Mouse (Mus musculus): Measurements from ENCODE around the gene Chaf1a. TPM values are rescaled to one million over a fixed set of nuclear protein-coding genes. Genes with fewer than 3 reads are reported as not detected.
A peak's percentile ranks its signal among the peaks of the same experiment; 100 is the strongest.

The Chaf1a gene
- polyA plus RNA-seq, 1 experiment from 2014 or later = 3.0 TPM

DNA sequence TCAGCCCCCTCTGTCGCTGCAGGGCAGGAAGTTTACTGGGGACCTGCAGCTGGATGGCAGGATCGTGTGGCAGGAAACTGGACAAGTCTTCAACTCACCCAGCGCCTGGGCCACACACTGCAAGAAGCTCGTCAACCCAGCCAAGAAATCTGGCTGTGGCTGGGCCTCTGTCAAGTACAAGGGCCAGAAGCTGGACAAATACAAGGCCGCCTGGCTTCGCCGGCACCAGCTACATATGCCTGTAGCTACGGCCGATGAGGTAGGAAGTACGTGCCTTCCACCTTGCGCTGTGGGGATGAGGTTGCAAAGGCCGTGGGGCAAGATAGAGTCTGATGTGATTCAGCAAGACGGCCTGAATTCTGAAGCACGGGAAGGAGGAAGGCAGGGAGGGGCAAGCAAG lies 30.0 kb upstream of the Chaf1a start:
- DNase-seq (ENCODE audit: low spot score) = no peak
- Histone ChIP-seq H3K36me3 (ENCODE audit: insufficient read depth, low read length) (0 out of 2 replicates have a peak, but pooled peaks cover 4% of the 10 kb centered on the region), H3K27me3 (replicated peaks; ENCODE audit: insufficient read depth, low read length) (no peaks in the 10 kb centered on the region), H3K9me3 (ENCODE audit: low read length) (no peaks in the 10 kb centered on the region), H3K9ac (replicated peaks; ENCODE audit: low read depth) (no peak overlapping the region), H3K4me3 (ENCODE audit: low read depth, low read length) (no peak overlapping the region), H3K27ac (ENCODE audit: low read length) (no peak overlapping the region), H3K4me2 (replicated peaks; ENCODE audit: low read depth, low read length) (peak overlapping the region; percentile 99; the same call in 1 of the 2 replicates), H3K4me1 (ENCODE audit: insufficient read depth, low read depth, low read length) (peaks cover 18% of the 10 kb centered on the region; the same call in 1 of the 2 replicates)
- TF ChIP-seq EP300 (IDR thresholded peaks at IDR 0.05) = no peak
- no peak for TF ChIP-seq CTCF (IDR thresholded peaks at IDR 0.05)
- 47% methylated on average over 14 of the region's 14 CpGs for WGBS
- no peak for ATAC-seq

DNA sequence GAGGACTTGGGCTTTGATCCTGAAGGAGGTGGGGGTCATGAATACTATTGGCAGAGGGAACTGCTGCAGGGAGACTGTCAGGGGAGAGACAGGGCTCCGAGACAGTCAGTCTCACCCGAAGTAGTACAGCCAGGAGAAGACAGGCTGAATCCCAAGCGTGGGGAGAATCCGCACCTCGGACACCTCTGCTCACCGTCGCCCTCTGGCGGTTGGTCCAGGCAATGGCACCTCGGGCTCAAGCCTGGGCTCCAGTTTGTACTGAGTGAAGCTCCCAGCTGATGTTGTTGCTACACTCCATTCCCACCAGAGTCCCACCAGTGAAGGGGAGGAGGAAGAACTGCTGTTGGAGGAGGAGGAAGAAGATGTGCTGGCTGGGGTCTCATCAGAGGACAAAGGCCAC lies 29.6 kb upstream of the Chaf1a start:
- no peak overlapping the region for H3K27ac ChIP-seq (ENCODE audit: low read length)
- no peak for ATAC-seq
- DNase-seq (ENCODE audit: low spot score) = peak; percentile 57

DNA sequence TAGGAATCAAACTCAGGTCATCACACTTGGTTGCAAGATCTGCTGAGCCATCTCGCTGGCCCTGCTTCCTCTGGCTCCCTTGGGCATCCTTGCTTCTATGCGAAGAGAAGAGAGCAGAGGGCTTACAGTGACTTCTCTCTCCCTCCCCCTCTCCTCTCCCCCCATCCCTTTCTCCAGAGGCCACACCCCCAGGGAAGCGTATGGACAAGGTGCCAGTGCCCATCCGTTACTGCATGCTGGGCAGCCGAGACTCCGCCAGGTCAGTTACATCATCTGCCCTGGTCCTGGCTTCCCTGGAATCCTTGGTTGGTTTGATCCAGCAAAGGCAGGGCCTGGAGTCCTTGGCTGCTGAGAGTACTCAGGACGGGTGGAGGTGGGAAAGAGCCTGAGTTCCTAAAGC lies 28.8 kb upstream of the Chaf1a start:
- H3K4me3 ChIP-seq (ENCODE audit: low read depth, low read length) = no peak overlapping the region
- peaks cover 14% of the 10 kb centered on the region for H3K36me3 ChIP-seq (ENCODE audit: insufficient read depth, low read length)
- no peaks in the 10 kb centered on the region for H3K9me3 ChIP-seq (ENCODE audit: low read length)
- DNase-seq (ENCODE audit: low spot score) = no peak
- no peak overlapping the region for H3K27ac ChIP-seq (ENCODE audit: low read length)
- ATAC-seq = no peak
- TF ChIP-seq CTCF (IDR thresholded peaks at IDR 0.05) = no peak
- TF ChIP-seq EP300 (IDR thresholded peaks at IDR 0.05) = no peak
- no peak overlapping the region for H3K9ac ChIP-seq (replicated peaks; ENCODE audit: low read depth)
- WGBS = 85% methylated on average over 7 of the region's 7 CpGs
- no peaks in the 10 kb centered on the region for H3K27me3 ChIP-seq (replicated peaks; ENCODE audit: insufficient read depth, low read length)
- no peak overlapping the region for H3K4me2 ChIP-seq (replicated peaks; ENCODE audit: low read depth, low read length)
- H3K4me1 ChIP-seq (ENCODE audit: insufficient read depth, low read depth, low read length) = peaks cover 14% of the 10 kb centered on the region; the same call in 1 of the 2 replicates

More for the DNA sequence above, 29.6 kb upstream of the Chaf1a start:
- WGBS = 12% methylated on average over 9 of the region's 9 CpGs
- Histone ChIP-seq H3K4me3 (ENCODE audit: low read depth, low read length) (no peak overlapping the region), H3K4me2 (replicated peaks; ENCODE audit: low read depth, low read length) (peak overlapping the region; percentile 99; the same call in 1 of the 2 replicates), H3K27me3 (replicated peaks; ENCODE audit: insufficient read depth, low read length) (no peaks in the 10 kb centered on the region), H3K9ac (replicated peaks; ENCODE audit: low read depth) (no peak overlapping the region), H3K36me3 (ENCODE audit: insufficient read depth, low read length) (peaks cover 8% of the 10 kb centered on the region), H3K9me3 (ENCODE audit: low read length) (no peaks in the 10 kb centered on the region), H3K4me1 (ENCODE audit: insufficient read depth, low read depth, low read length) (peaks cover 18% of the 10 kb centered on the region; the same call in 1 of the 2 replicates)
- TF ChIP-seq EP300 (IDR thresholded peaks at IDR 0.05) (no peak), CTCF (IDR thresholded peaks at IDR 0.05) (peak; percentile 97)

DNA sequence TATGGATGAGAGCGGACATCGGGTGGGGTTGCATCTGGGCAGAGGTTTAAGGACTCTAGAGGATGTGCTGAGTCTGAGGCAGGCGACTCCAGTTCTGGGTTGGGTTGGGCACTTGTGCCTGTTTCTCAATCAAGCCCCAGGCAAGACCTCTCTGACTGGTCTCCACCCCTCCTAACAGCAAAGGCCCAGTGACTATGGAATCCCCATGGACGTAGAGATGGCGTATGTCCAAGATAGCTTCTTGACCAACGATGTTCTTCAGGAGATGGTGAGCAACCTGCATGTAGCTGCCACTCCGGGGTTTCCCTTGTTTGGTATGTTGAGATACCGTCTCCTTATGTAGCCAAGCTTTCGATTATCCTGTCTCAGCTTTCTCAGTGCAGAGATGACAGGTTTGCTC lies 24.9 kb upstream of the Chaf1a start:
- ATAC-seq (no peak), DNase-seq (ENCODE audit: low spot score) (no peak)
- H3K9ac ChIP-seq (replicated peaks; ENCODE audit: low read depth) = no peak overlapping the region
- no peak overlapping the region for H3K27ac ChIP-seq (ENCODE audit: low read length)
- TF ChIP-seq CTCF (IDR thresholded peaks at IDR 0.05) (no peak), EP300 (IDR thresholded peaks at IDR 0.05) (no peak)
- peaks cover 45% of the 10 kb centered on the region for H3K36me3 ChIP-seq (ENCODE audit: insufficient read depth, low read length)
- WGBS = 90% methylated on average over 9 of the region's 9 CpGs
- H3K4me2 ChIP-seq (replicated peaks; ENCODE audit: low read depth, low read length) = no peak overlapping the region
- no peaks in the 10 kb centered on the region for H3K9me3 ChIP-seq (ENCODE audit: low read length)
- H3K27me3 ChIP-seq (replicated peaks; ENCODE audit: insufficient read depth, low read length) = no peaks in the 10 kb centered on the region
- H3K4me3 ChIP-seq (ENCODE audit: low read depth, low read length) = no peak overlapping the region
- peaks cover 4% of the 10 kb centered on the region; the same call in 1 of the 2 replicates for H3K4me1 ChIP-seq (ENCODE audit: insufficient read depth, low read depth, low read length)

DNA sequence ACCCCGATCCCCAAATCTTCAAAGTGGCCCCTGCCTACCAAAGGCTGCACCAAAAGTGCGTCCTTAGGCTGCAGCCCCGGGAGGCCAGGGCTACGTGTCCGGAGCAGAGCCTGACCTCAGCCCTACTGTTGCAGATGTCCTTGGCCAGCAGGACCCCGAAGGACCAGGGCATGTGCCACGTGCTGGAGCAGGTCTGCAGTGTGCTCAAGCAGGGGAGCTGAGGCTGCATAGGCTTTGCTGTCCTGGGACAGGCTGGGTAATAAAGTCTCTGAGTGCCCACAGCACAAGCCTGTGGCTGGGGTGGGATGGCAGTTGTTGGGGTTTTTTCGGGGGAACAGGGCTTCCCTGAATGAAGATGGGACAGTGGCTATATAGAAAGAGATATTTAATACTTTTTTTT lies 23.9 kb upstream of the Chaf1a start:
- no peak for TF ChIP-seq CTCF (IDR thresholded peaks at IDR 0.05)
- TF ChIP-seq EP300 (IDR thresholded peaks at IDR 0.05) = no peak
- Histone ChIP-seq H3K4me1 (ENCODE audit: insufficient read depth, low read depth, low read length) (no peaks in the 10 kb centered on the region), H3K27me3 (replicated peaks; ENCODE audit: insufficient read depth, low read length) (no peaks in the 10 kb centered on the region), H3K4me2 (replicated peaks; ENCODE audit: low read depth, low read length) (no peak overlapping the region), H3K9ac (replicated peaks; ENCODE audit: low read depth) (no peak overlapping the region), H3K9me3 (ENCODE audit: low read length) (no peaks in the 10 kb centered on the region), H3K27ac (ENCODE audit: low read length) (no peak overlapping the region), H3K36me3 (ENCODE audit: insufficient read depth, low read length) (peaks cover 45% of the 10 kb centered on the region), H3K4me3 (ENCODE audit: low read depth, low read length) (no peak overlapping the region)
- 85% methylated on average over 8 of the region's 8 CpGs for WGBS
- DNase-seq (ENCODE audit: low spot score) (no peak), ATAC-seq (no peak)

DNA sequence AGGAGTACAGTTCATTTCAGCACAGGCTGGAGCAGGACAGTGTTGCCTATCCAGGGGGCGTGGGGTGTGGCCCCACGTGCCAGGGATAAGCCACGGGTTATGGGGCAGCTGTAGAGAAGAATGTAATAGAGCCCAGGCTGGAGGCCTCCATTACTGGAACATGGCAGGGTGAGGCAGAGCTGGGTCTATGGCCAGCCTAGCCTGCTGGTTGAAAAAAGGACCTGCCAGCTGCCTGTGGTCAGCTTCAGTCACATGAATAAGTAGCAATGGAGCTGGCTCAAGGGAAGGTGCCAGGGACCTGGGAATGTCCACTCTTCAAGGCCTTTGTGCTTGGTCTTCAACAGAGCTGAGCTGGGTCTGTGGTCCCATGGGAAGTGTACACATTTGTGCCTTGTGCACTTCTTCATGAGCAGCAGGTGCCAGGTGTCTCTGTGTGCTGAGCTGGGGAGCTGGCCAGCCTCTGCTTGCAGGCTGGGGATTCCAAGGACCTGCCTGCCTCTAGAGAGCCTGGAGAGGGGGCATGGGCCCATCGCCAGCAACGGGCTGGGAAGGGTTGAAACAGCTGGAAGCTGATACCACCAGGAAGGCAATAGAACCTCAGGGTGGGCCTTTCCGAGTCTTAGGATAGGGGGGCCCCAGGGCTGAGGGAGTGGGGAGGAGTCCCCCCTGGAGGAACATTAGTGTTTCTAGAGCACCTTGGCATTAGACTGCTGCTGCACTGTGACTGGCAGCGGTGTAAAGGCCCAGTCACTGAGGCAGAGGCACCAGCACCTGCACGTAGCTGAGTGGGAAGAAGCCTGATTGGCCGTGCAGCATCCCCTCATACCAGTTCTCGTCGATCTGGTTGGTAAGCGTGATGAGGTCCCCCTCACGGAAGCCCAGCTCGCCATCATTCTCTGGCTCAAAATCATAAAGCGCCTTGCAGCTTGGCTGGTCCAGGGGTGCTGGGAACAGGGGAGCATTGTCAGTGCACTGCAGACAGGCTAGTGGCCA lies 23.1 kb upstream of the Chaf1a start:
- TF ChIP-seq EP300 (IDR thresholded peaks at IDR 0.05) (no peak), CTCF (IDR thresholded peaks at IDR 0.05) (no peak)
- no peak overlapping the region for H3K27ac ChIP-seq (ENCODE audit: low read length)
- DNase-seq (ENCODE audit: low spot score) (no peak), ATAC-seq (no peak)
- no peaks in the 10 kb centered on the region for H3K27me3 ChIP-seq (replicated peaks; ENCODE audit: insufficient read depth, low read length)
- H3K9me3 ChIP-seq (ENCODE audit: low read length) = no peaks in the 10 kb centered on the region
- H3K4me1 ChIP-seq (ENCODE audit: insufficient read depth, low read depth, low read length) = no peaks in the 10 kb centered on the region
- no peak overlapping the region for H3K4me3 ChIP-seq (ENCODE audit: low read depth, low read length)
- 82% methylated on average over 15 of the region's 15 CpGs for WGBS
- no peak overlapping the region for H3K4me2 ChIP-seq (replicated peaks; ENCODE audit: low read depth, low read length)
- no peak overlapping the region for H3K9ac ChIP-seq (replicated peaks; ENCODE audit: low read depth)
- H3K36me3 ChIP-seq (ENCODE audit: insufficient read depth, low read length) = peaks cover 45% of the 10 kb centered on the region

All from lung, postnatal 0 days (tissue).